Mouse (Mus musculus) erythroblast, embryonic 14.5 days (primary cell): ENCODE results near the gene Zfp106. TPM values are rescaled to one million over a fixed set of nuclear protein-coding genes. Genes with fewer than 3 reads are reported as not detected.

Experiments
- H3K27me3 ChIP-seq: 2 replicates; pipeline ENCODE4 v1.6.1; 2012; ENCODE audit warnings: inconsistent platforms; ENCODE audit not compliant: control insufficient read depth
- H3K36me3 ChIP-seq: 2 replicates; pipeline ENCODE4 v1.6.1; 2012; ENCODE audit warnings: mild to moderate bottlenecking, inconsistent platforms; ENCODE audit not compliant: control insufficient read depth
- H3K4me1 ChIP-seq: 2 replicates; pipeline ENCODE4 v1.6.1; 2012; ENCODE audit warnings: inconsistent platforms; ENCODE audit not compliant: control insufficient read depth
- H3K4me3 ChIP-seq: replicated peaks from 2 replicates; pipeline ENCODE3; 2012; ENCODE audit warnings: moderate library complexity, mild to moderate bottlenecking, inconsistent platforms
- H3K9me3 ChIP-seq: 2 replicates; pipeline ENCODE4 v1.6.1; 2012; ENCODE audit warnings: low read length, inconsistent platforms, mixed read lengths; ENCODE audit not compliant: control insufficient read depth
- GATA1 ChIP-seq: IDR thresholded peaks from 2 replicates; pipeline ENCODE4 v1.6.1; 2012; ENCODE audit warnings: low read length, inconsistent platforms, mixed read lengths
- TAL1 ChIP-seq: IDR thresholded peaks from 3 replicates; pipeline ENCODE4 v1.6.1; 2012; ENCODE audit warnings: low read length, inconsistent platforms, mixed read lengths
- polyA plus RNA-seq: library from polyadenylated mRNA; stranded (reverse); fragments of >175 nt; gene quantifications from 2 replicates; pipeline ENCODE4 v1.2.3, GENCODE M21; 2012

Gene Zfp106
- polyA plus RNA-seq, 1 experiment: 0.30 TPM

GRCm38 (mm10) chr2:120493254-120493653 lies 70.4 kb downstream of the Zfp106 start:
- TF ChIP-seq TAL1: no peak
- no peak for TF ChIP-seq GATA1
- Histone ChIP-seq H3K4me3 (no peak overlapping the region), H3K36me3 (no peaks in the 10 kb centered on the region), H3K9me3 (no peaks in the 10 kb centered on the region), H3K27me3 (no peaks in the 10 kb centered on the region), H3K4me1 (no peaks in the 10 kb centered on the region)

GRCm38 (mm10) chr2:120484241-120484640 lies 79.4 kb downstream of the Zfp106 start:
- Histone ChIP-seq H3K4me1 (no peaks in the 10 kb centered on the region), H3K27me3 (no peaks in the 10 kb centered on the region), H3K36me3 (no peaks in the 10 kb centered on the region), H3K9me3 (no peaks in the 10 kb centered on the region), H3K4me3 (no peak overlapping the region)
- TF ChIP-seq GATA1: no peak
- no peak for TF ChIP-seq TAL1

GRCm38 (mm10) chr2:120482506-120483389 lies 80.9 kb downstream of the Zfp106 start:
- no peak for TF ChIP-seq GATA1
- no peak for TF ChIP-seq TAL1
- H3K9me3 ChIP-seq: no peaks in the 10 kb centered on the region
- H3K4me3 ChIP-seq: no peak overlapping the region
- no peaks in the 10 kb centered on the region for H3K27me3 ChIP-seq
- no peaks in the 10 kb centered on the region for H3K4me1 ChIP-seq
- H3K36me3 ChIP-seq: no peaks in the 10 kb centered on the region

- TF ChIP-seq GATA1: no peak
- no peak for TF ChIP-seq TAL1
- Histone ChIP-seq H3K9me3 (no peaks in the 10 kb centered on the region), H3K4me1 (no peaks in the 10 kb centered on the region), H3K27me3 (no peaks in the 10 kb centered on the region), H3K36me3 (no peaks in the 10 kb centered on the region), H3K4me3 (no peak overlapping the region)
Measured at GRCm38 (mm10) chr2:120481921-120482320, 81.7 kb downstream of the Zfp106 start.

- no peaks in the 10 kb centered on the region for H3K9me3 ChIP-seq
Measured at GRCm38 (mm10) chr2:120478600-120478999, 85.0 kb downstream of the Zfp106 start.

GRCm38 (mm10) chr2:120476277-120477087 lies 87.2 kb downstream of the Zfp106 start:
- no peak overlapping the region for H3K4me3 ChIP-seq
- no peaks in the 10 kb centered on the region for H3K4me1 ChIP-seq
- no peaks in the 10 kb centered on the region for H3K27me3 ChIP-seq
- H3K36me3 ChIP-seq: no peaks in the 10 kb centered on the region
- no peaks in the 10 kb centered on the region for H3K9me3 ChIP-seq
- TF ChIP-seq GATA1: no peak
- TF ChIP-seq TAL1: no peak

More at GRCm38 (mm10) chr2:120478600-120478999, 85.0 kb downstream of the Zfp106 start:
- Histone ChIP-seq H3K36me3 (no peaks in the 10 kb centered on the region), H3K4me3 (no peak overlapping the region), H3K4me1 (no peaks in the 10 kb centered on the region), H3K27me3 (no peaks in the 10 kb centered on the region)
- TF ChIP-seq TAL1 (no peak), GATA1 (no peak)

DNA sequence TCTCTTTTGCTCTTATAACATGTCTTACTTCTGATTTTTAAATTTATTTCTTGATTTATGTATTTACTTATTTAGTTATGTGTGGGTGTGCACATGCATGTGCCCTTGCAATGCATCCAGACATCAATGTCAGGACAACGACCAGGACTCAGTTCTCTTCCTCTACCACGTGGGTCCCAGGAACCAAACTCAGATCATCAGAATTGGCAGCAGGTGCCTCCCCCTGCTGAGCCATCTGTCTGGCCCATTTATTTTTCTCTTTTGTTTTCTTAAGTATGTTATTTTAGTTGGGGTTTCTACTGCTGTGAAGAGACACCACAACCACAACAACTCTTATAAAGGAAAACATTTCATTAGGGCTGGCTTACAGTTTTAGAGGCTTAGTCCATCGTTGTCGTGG lies 92.8 kb downstream of the Zfp106 start:
- Histone ChIP-seq H3K4me3 (no peak overlapping the region), H3K27me3 (no peaks in the 10 kb centered on the region), H3K9me3 (no peaks in the 10 kb centered on the region), H3K4me1 (no peaks in the 10 kb centered on the region), H3K36me3 (no peaks in the 10 kb centered on the region)
- TF ChIP-seq TAL1 (no peak), GATA1 (no peak)

DNA sequence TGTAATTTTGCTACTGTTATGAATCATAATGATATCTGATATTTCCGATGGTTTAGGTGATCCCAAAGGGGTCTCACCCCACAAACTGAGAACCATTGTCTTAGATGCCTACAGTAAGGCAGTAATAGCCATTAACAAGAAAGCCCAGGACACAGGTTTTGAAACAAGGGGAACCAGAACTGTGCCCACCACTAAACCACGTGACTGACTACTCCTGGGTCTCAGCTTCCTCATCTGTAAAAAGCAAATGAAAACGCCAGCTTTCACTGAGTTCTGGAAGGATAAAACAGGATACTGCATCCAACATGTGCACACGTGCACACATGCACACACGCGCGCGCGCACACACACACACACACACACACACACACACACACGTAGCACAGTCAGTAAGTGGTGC lies 93.9 kb downstream of the Zfp106 start:
- H3K4me1 ChIP-seq: no peaks in the 10 kb centered on the region
- TF ChIP-seq GATA1: no peak
- TF ChIP-seq TAL1: no peak
- no peaks in the 10 kb centered on the region for H3K27me3 ChIP-seq
- H3K4me3 ChIP-seq: no peak overlapping the region
- no peaks in the 10 kb centered on the region for H3K9me3 ChIP-seq
- no peaks in the 10 kb centered on the region for H3K36me3 ChIP-seq

- no peaks in the 10 kb centered on the region for H3K36me3 ChIP-seq
- TF ChIP-seq GATA1 (no peak), TAL1 (no peak)
- no peaks in the 10 kb centered on the region for H3K9me3 ChIP-seq
- H3K4me3 ChIP-seq: no peak overlapping the region
- no peaks in the 10 kb centered on the region for H3K27me3 ChIP-seq
- no peaks in the 10 kb centered on the region for H3K4me1 ChIP-seq
Measured at GRCm38 (mm10) chr2:120469220-120469619, 94.4 kb downstream of the Zfp106 start.
